Comparison of ENCODE assay signal across 26 mouse cellular contexts in the genomic region with DNA sequence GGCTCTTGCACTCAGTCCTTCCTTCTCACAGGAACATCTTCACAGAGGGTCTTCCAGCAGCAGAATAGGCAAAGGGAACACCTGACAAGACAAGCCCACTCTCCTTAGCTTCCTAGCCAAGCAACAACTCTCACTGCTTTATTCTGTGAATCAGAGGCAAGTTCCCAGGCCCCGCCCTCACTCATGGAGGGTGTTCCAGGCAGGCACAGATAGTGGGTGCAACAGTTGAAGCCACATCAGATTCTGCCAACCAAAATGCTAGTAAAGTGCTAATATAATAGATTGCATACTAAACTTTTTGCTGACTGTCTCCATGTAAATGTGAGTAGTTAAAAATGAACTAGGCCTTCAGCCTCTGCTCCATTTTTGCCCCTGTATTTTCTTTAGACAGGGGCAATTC.
"Had no signal": no experiment of that assay in that cellular context is flagged by ENCODE, and none has a peak within 500 bp of the region (broad histone marks: within the 10 kb centered on the region; RNA-seq: fewer than 3 reads in every experiment).

No protein-coding gene starts in this region.

- H3K9me3 ChIP-seq: heart, embryonic 13.5 days; heart, embryonic 15.5 days; hindbrain, embryonic 13.5 days; hindbrain, embryonic 15.5 days; kidney, embryonic 15.5 days; limb, embryonic 13.5 days; limb, embryonic 15.5 days; liver, embryonic 12.5 days had no signal

- DNase-seq: gastrocnemius, adult 2 months; gastrocnemius, postnatal 10 days; gastrocnemius, postnatal 25 days; heart, adult 2 months; heart, postnatal 14 days; heart, postnatal 36 days; kidney, adult 11 months; kidney, adult 2 months; kidney, adult 9 months; kidney, postnatal 14 days; kidney, postnatal 36 days; layer of hippocampus, adult 9-11 months; layer of hippocampus, postnatal 36 days; left cerebral cortex, postnatal 4 days had no signal

- H3K27ac ChIP-seq: gastrocnemius, adult 2 months; heart, adult 2 months; heart, embryonic 13.5 days; heart, embryonic 15.5 days; hindbrain, embryonic 13.5 days; hindbrain, embryonic 15.5 days; hindbrain, postnatal 0 days; kidney, embryonic 15.5 days; kidney, postnatal 0 days; limb, embryonic 13.5 days; limb, embryonic 15.5 days; liver, embryonic 12.5 days; liver, embryonic 14.5 days had no signal

- H3K36me3 ChIP-seq: heart, embryonic 13.5 days; heart, embryonic 15.5 days; hindbrain, embryonic 13.5 days; hindbrain, embryonic 15.5 days; kidney, embryonic 15.5 days; limb, embryonic 13.5 days; limb, embryonic 15.5 days; liver, embryonic 12.5 days had no signal

- H3K9ac ChIP-seq: heart, embryonic 13.5 days; heart, embryonic 15.5 days; hindbrain, embryonic 13.5 days; hindbrain, embryonic 15.5 days; kidney, embryonic 15.5 days; limb, embryonic 13.5 days; limb, embryonic 15.5 days; liver, embryonic 12.5 days; liver, embryonic 14.5 days had no signal

- H3K4me1 ChIP-seq: heart, embryonic 13.5 days; heart, embryonic 15.5 days; hindbrain, embryonic 13.5 days; hindbrain, embryonic 15.5 days; kidney, embryonic 15.5 days; limb, embryonic 13.5 days; limb, embryonic 15.5 days; liver, embryonic 12.5 days had no signal

- H3K27me3 ChIP-seq: heart, embryonic 13.5 days; heart, embryonic 15.5 days; hindbrain, embryonic 13.5 days; hindbrain, embryonic 15.5 days; kidney, embryonic 15.5 days; limb, embryonic 13.5 days; limb, embryonic 15.5 days; liver, embryonic 12.5 days had no signal

- H3K4me3 ChIP-seq: gastrocnemius, adult 2 months; heart, adult 2 months; heart, embryonic 13.5 days; heart, embryonic 15.5 days; hindbrain, embryonic 13.5 days; hindbrain, embryonic 15.5 days; kidney, embryonic 15.5 days; limb, embryonic 13.5 days; limb, embryonic 15.5 days; liver, embryonic 12.5 days had no signal

- ATAC-seq: hindbrain, postnatal 0 days; intestine, embryonic 16.5 days; liver, embryonic 12.5 days had no signal
